Mouse (Mus musculus) erythroblast, embryonic 14.5 days (primary cell): ENCODE data around the gene Uvrag. TPM values are rescaled to one million over a fixed set of nuclear protein-coding genes. Genes with fewer than 3 reads are reported as not detected.

Experiments
- H3K27me3 ChIP-seq: 2 replicates; pipeline ENCODE4 v1.6.1; 2012; ENCODE audit warnings: inconsistent platforms; ENCODE audit not compliant: control insufficient read depth
- H3K36me3 ChIP-seq: 2 replicates; pipeline ENCODE4 v1.6.1; 2012; ENCODE audit warnings: mild to moderate bottlenecking, inconsistent platforms; ENCODE audit not compliant: control insufficient read depth
- H3K4me1 ChIP-seq: 2 replicates; pipeline ENCODE4 v1.6.1; 2012; ENCODE audit warnings: inconsistent platforms; ENCODE audit not compliant: control insufficient read depth
- H3K4me3 ChIP-seq: replicated peaks from 2 replicates; pipeline ENCODE3; 2012; ENCODE audit warnings: moderate library complexity, mild to moderate bottlenecking, inconsistent platforms
- H3K9me3 ChIP-seq: 2 replicates; pipeline ENCODE4 v1.6.1; 2012; ENCODE audit warnings: low read length, inconsistent platforms, mixed read lengths; ENCODE audit not compliant: control insufficient read depth
- GATA1 ChIP-seq: IDR thresholded peaks from 2 replicates; pipeline ENCODE4 v1.6.1; 2012; ENCODE audit warnings: low read length, inconsistent platforms, mixed read lengths
- TAL1 ChIP-seq: IDR thresholded peaks from 3 replicates; pipeline ENCODE4 v1.6.1; 2012; ENCODE audit warnings: low read length, inconsistent platforms, mixed read lengths
- polyA plus RNA-seq: library from polyadenylated mRNA; stranded (reverse); fragments of >175 nt; gene quantifications from 2 replicates; pipeline ENCODE4 v1.2.3, GENCODE M21; 2012

The Uvrag gene
- polyA plus RNA-seq, 1 experiment = 0.36 TPM

GRCm38 (mm10) chr7:99120082-99120481 is 20.9 kb downstream of the Uvrag start:
- no peak overlapping the region for H3K4me3 ChIP-seq
- H3K36me3 ChIP-seq = peaks cover 17% of the 10 kb centered on the region
- no peaks in the 10 kb centered on the region for H3K27me3 ChIP-seq
- TF ChIP-seq GATA1 = no peak
- no peak for TF ChIP-seq TAL1
- peaks cover 10% of the 10 kb centered on the region for H3K9me3 ChIP-seq
- H3K4me1 ChIP-seq = peaks cover 3% of the 10 kb centered on the region

- no peaks in the 10 kb centered on the region for H3K9me3 ChIP-seq
- no peak for TF ChIP-seq TAL1
- no peak for TF ChIP-seq GATA1
Observed at GRCm38 (mm10) chr7:99116781-99117180, 24.2 kb downstream of the Uvrag start.

GRCm38 (mm10) chr7:99114006-99114726 is 26.8 kb downstream of the Uvrag start:
- no peaks in the 10 kb centered on the region for H3K27me3 ChIP-seq
- H3K4me3 ChIP-seq = no peak overlapping the region
- H3K4me1 ChIP-seq = peaks cover 1% of the 10 kb centered on the region; the same call in 1 of the 2 replicates
- TF ChIP-seq GATA1 (no peak), TAL1 (no peak)
- H3K36me3 ChIP-seq = peaks cover 21% of the 10 kb centered on the region
- H3K9me3 ChIP-seq = no peaks in the 10 kb centered on the region

More at GRCm38 (mm10) chr7:99116781-99117180, 24.2 kb downstream of the Uvrag start:
- Histone ChIP-seq H3K4me3 (no peak overlapping the region), H3K27me3 (no peaks in the 10 kb centered on the region), H3K36me3 (peaks cover 18% of the 10 kb centered on the region), H3K4me1 (peaks cover 3% of the 10 kb centered on the region)

GRCm38 (mm10) chr7:99107566-99107965 is 33.4 kb downstream of the Uvrag start:
- Histone ChIP-seq H3K4me1 (no peaks in the 10 kb centered on the region), H3K36me3 (peaks cover 9% of the 10 kb centered on the region), H3K4me3 (no peak overlapping the region), H3K27me3 (no peaks in the 10 kb centered on the region), H3K9me3 (no peaks in the 10 kb centered on the region)
- TF ChIP-seq TAL1 (no peak), GATA1 (no peak)

GRCm38 (mm10) chr7:99106714-99107270 is 34.1 kb downstream of the Uvrag start:
- no peak overlapping the region for H3K4me3 ChIP-seq
- peaks cover 9% of the 10 kb centered on the region for H3K36me3 ChIP-seq
- no peaks in the 10 kb centered on the region for H3K4me1 ChIP-seq
- TF ChIP-seq TAL1 (no peak), GATA1 (no peak)
- no peaks in the 10 kb centered on the region for H3K9me3 ChIP-seq
- no peaks in the 10 kb centered on the region for H3K27me3 ChIP-seq

GRCm38 (mm10) chr7:99101767-99102593 is 39.0 kb downstream of the Uvrag start:
- H3K4me1 ChIP-seq = no peaks in the 10 kb centered on the region
- no peaks in the 10 kb centered on the region for H3K9me3 ChIP-seq
- no peak overlapping the region for H3K4me3 ChIP-seq
- peaks cover 26% of the 10 kb centered on the region for H3K36me3 ChIP-seq
- TF ChIP-seq TAL1 = no peak
- TF ChIP-seq GATA1 = no peak
- no peaks in the 10 kb centered on the region for H3K27me3 ChIP-seq

- no peaks in the 10 kb centered on the region for H3K4me1 ChIP-seq
- H3K4me3 ChIP-seq = no peak overlapping the region
- H3K36me3 ChIP-seq = peaks cover 28% of the 10 kb centered on the region
- TF ChIP-seq TAL1 = no peak
- no peak for TF ChIP-seq GATA1
- no peaks in the 10 kb centered on the region for H3K9me3 ChIP-seq
- H3K27me3 ChIP-seq = no peaks in the 10 kb centered on the region
Observed at GRCm38 (mm10) chr7:99101076-99101475, 39.9 kb downstream of the Uvrag start.

GRCm38 (mm10) chr7:99100573-99100972 is 40.4 kb downstream of the Uvrag start:
- H3K4me3 ChIP-seq = no peak overlapping the region
- no peaks in the 10 kb centered on the region for H3K27me3 ChIP-seq
- H3K9me3 ChIP-seq = no peaks in the 10 kb centered on the region
- TF ChIP-seq TAL1 = no peak
- no peak for TF ChIP-seq GATA1
- peaks cover 28% of the 10 kb centered on the region for H3K36me3 ChIP-seq
- no peaks in the 10 kb centered on the region for H3K4me1 ChIP-seq

GRCm38 (mm10) chr7:99100087-99100486 is 40.9 kb downstream of the Uvrag start:
- no peak for TF ChIP-seq GATA1
- no peak for TF ChIP-seq TAL1
- Histone ChIP-seq H3K4me3 (no peak overlapping the region), H3K4me1 (no peaks in the 10 kb centered on the region), H3K27me3 (no peaks in the 10 kb centered on the region), H3K36me3 (peaks cover 28% of the 10 kb centered on the region), H3K9me3 (no peaks in the 10 kb centered on the region)
